Mouse (Mus musculus) neural tube, embryonic 12.5 days (tissue): Measurements from ENCODE around the gene Hist1h4f. TPM values are rescaled to one million over a fixed set of nuclear protein-coding genes. Genes with fewer than 3 reads are reported as not detected.

Source experiments
- ATAC-seq: fragments of 200-750 bp; cut with Nextera tagmentation; 2 replicates; pipeline ENCODE4 v1.8.0; 2017; ENCODE audit warnings: low read depth, mild to moderate bottlenecking, moderate TSS enrichment, moderate library complexity; ENCODE audit not compliant: low FRiP score
- H3K27ac ChIP-seq: fragments of 300-500 bp; sonication (generic); 2 replicates; pipeline ENCODE4 v1.5.1; 2016
- H3K27me3 ChIP-seq: fragments of 300-500 bp; sonication (generic); replicated peaks from 2 replicates; pipeline ENCODE4 v1.6.1; 2016; ENCODE audit warnings: mild to moderate bottlenecking
- H3K36me3 ChIP-seq: fragments of 300-500 bp; sonication (generic); 2 replicates; pipeline ENCODE4 v1.6.1; 2016; ENCODE audit warnings: mild to moderate bottlenecking
- H3K4me1 ChIP-seq: fragments of 300-500 bp; sonication (generic); 2 replicates; pipeline ENCODE4 v1.6.1; 2016
- H3K4me2 ChIP-seq: fragments of 300-500 bp; sonication (generic); replicated peaks from 2 replicates; pipeline ENCODE4 v1.6.1; 2016; ENCODE audit warnings: mild to moderate bottlenecking
- H3K4me3 ChIP-seq: fragments of 300-500 bp; sonication (generic); 2 replicates; pipeline ENCODE4 v1.5.1; 2016
- H3K9ac ChIP-seq: fragments of 300-500 bp; sonication (generic); 2 replicates; pipeline ENCODE4 v1.6.1; 2016; ENCODE audit warnings: mild to moderate bottlenecking
- H3K9me3 ChIP-seq: fragments of 300-500 bp; sonication (generic); 2 replicates; pipeline ENCODE4 v1.6.1; 2016; ENCODE audit warnings: mild to moderate bottlenecking
- WGBS: fragments of 180-500 bp; shearing (Covaris S2); methylation state at CpG from one replicate; pipeline ENCODE4 v1.1.7; 2016; 5-methylcytosine and 5-hydroxymethylcytosine counted together
- polyA plus RNA-seq: library from polyadenylated mRNA; unstranded; fragments of >200 nt; fragmentation: Nextera tagmentation; extraction: Ambion mirVana; gene quantifications from 2 replicates; pipeline ENCODE4 v1.2.1, GENCODE M21; 2016

Gene Hist1h4f
- polyA plus RNA-seq, 1 experiment from 2014 or later: 0.79 TPM

- Histone ChIP-seq H3K36me3 (no peaks in the 10 kb centered on the region), H3K4me2 (peak overlapping the region; percentile 54), H3K9ac (no peak overlapping the region), H3K4me3 (peak overlapping the region; percentile 29), H3K9me3 (no peaks in the 10 kb centered on the region), H3K27ac (no peak overlapping the region), H3K4me1 (peaks cover 5% of the 10 kb centered on the region; the same call in 1 of the 2 replicates), H3K27me3 (no peaks in the 10 kb centered on the region)
- 2% methylated on average over 10 of the region's 10 CpGs for WGBS
- no peak for ATAC-seq
Observed at GRCm38 (mm10) chr13:23525901-23526300, 25.5 kb downstream of the Hist1h4f start.

GRCm38 (mm10) chr13:23524654-23525053 lies 26.8 kb downstream of the Hist1h4f start:
- no peak overlapping the region for H3K4me3 ChIP-seq
- no peaks in the 10 kb centered on the region for H3K27me3 ChIP-seq
- no peaks in the 10 kb centered on the region for H3K9me3 ChIP-seq
- 6% methylated on average over 5 of the region's 5 CpGs for WGBS
- H3K27ac ChIP-seq: no peak overlapping the region
- peak overlapping the region; percentile 28; the same call in 1 of the 2 replicates for H3K4me2 ChIP-seq
- no peak for ATAC-seq
- H3K9ac ChIP-seq: no peak overlapping the region
- no peaks in the 10 kb centered on the region for H3K36me3 ChIP-seq
- H3K4me1 ChIP-seq: peaks cover 5% of the 10 kb centered on the region; the same call in 1 of the 2 replicates

- Histone ChIP-seq H3K4me1 (peaks cover 5% of the 10 kb centered on the region; the same call in 1 of the 2 replicates), H3K36me3 (no peaks in the 10 kb centered on the region), H3K27me3 (no peaks in the 10 kb centered on the region), H3K4me3 (no peak overlapping the region), H3K4me2 (no peak overlapping the region), H3K27ac (no peak overlapping the region), H3K9me3 (no peaks in the 10 kb centered on the region), H3K9ac (no peak overlapping the region)
- WGBS: 46% methylated on average over 5 of the region's 5 CpGs
- ATAC-seq: no peak
Observed at GRCm38 (mm10) chr13:23523976-23524375, 27.5 kb downstream of the Hist1h4f start.

- Histone ChIP-seq H3K4me3 (no peak overlapping the region), H3K27me3 (no peaks in the 10 kb centered on the region), H3K36me3 (no peaks in the 10 kb centered on the region), H3K4me2 (peak overlapping the region; percentile 18; the same call in 1 of the 2 replicates), H3K9ac (no peak overlapping the region), H3K4me1 (0 out of 2 replicates have a peak, but pooled peaks cover 5% of the 10 kb centered on the region), H3K9me3 (no peaks in the 10 kb centered on the region), H3K27ac (no peak overlapping the region)
- ATAC-seq: no peak
- WGBS: 2% methylated on average over 14 of the region's 14 CpGs
Observed at GRCm38 (mm10) chr13:23521703-23522102, 29.7 kb downstream of the Hist1h4f start.

- peak; percentile 34; the same call in 1 of the 2 replicates for ATAC-seq
- peak overlapping the region; percentile 64 for H3K4me2 ChIP-seq
- H3K27ac ChIP-seq: no peak overlapping the region
Observed at GRCm38 (mm10) chr13:23519416-23519815, 32.0 kb downstream of the Hist1h4f start.

GRCm38 (mm10) chr13:23518885-23519284 lies 32.6 kb downstream of the Hist1h4f start:
- Histone ChIP-seq H3K4me1 (no peaks in the 10 kb centered on the region), H3K36me3 (no peaks in the 10 kb centered on the region), H3K4me3 (peak overlapping the region; percentile 20; the same call in 1 of the 2 replicates), H3K27me3 (no peaks in the 10 kb centered on the region), H3K27ac (no peak overlapping the region), H3K9ac (no peak overlapping the region), H3K9me3 (no peaks in the 10 kb centered on the region), H3K4me2 (peak overlapping the region; percentile 64)
- 0 out of 2 replicates have a peak, but pooled peaks have one; percentile 24 for ATAC-seq
- WGBS: 0% methylated on average over 6 of the region's 6 CpGs

More at GRCm38 (mm10) chr13:23519416-23519815, 32.0 kb downstream of the Hist1h4f start:
- Histone ChIP-seq H3K4me3 (peak overlapping the region; percentile 20; the same call in 1 of the 2 replicates), H3K9me3 (no peaks in the 10 kb centered on the region), H3K27me3 (no peaks in the 10 kb centered on the region), H3K36me3 (no peaks in the 10 kb centered on the region), H3K9ac (no peak overlapping the region), H3K4me1 (0 out of 2 replicates have a peak, but pooled peaks cover under 1% of the 10 kb centered on the region)
- WGBS: under 1% methylated on average over 10 of the region's 10 CpGs

- Histone ChIP-seq H3K4me1 (no peaks in the 10 kb centered on the region), H3K36me3 (no peaks in the 10 kb centered on the region), H3K9ac (no peak overlapping the region), H3K4me3 (peak overlapping the region; percentile 42), H3K27me3 (no peaks in the 10 kb centered on the region), H3K9me3 (no peaks in the 10 kb centered on the region), H3K27ac (no peak overlapping the region), H3K4me2 (peak overlapping the region; percentile 64)
- under 1% methylated on average over 6 of the region's 6 CpGs for WGBS
- ATAC-seq: no peak
Observed at GRCm38 (mm10) chr13:23518295-23518603, 33.2 kb downstream of the Hist1h4f start.

GRCm38 (mm10) chr13:23517603-23518294 lies 33.7 kb downstream of the Hist1h4f start:
- Histone ChIP-seq H3K27me3 (no peaks in the 10 kb centered on the region), H3K4me2 (peak overlapping the region; percentile 64), H3K9ac (peak overlapping the region; percentile 40; the same call in 1 of the 2 replicates), H3K9me3 (no peaks in the 10 kb centered on the region), H3K27ac (no peak overlapping the region), H3K36me3 (no peaks in the 10 kb centered on the region), H3K4me3 (peak overlapping the region; percentile 42), H3K4me1 (no peaks in the 10 kb centered on the region)
- ATAC-seq: peak; percentile 87
- under 1% methylated on average over 27 of the region's 27 CpGs for WGBS

- Histone ChIP-seq H3K4me3 (peak overlapping the region; percentile 42), H3K27me3 (no peaks in the 10 kb centered on the region), H3K4me2 (peak overlapping the region; percentile 64), H3K36me3 (no peaks in the 10 kb centered on the region), H3K27ac (no peak overlapping the region), H3K4me1 (no peaks in the 10 kb centered on the region), H3K9ac (peak overlapping the region; percentile 40; the same call in 1 of the 2 replicates), H3K9me3 (no peaks in the 10 kb centered on the region)
- ATAC-seq: peak; percentile 70
- under 1% methylated on average over 19 of the region's 19 CpGs for WGBS
Observed at GRCm38 (mm10) chr13:23516822-23517602, 34.4 kb downstream of the Hist1h4f start.

GRCm38 (mm10) chr13:23515826-23516620 lies 35.4 kb downstream of the Hist1h4f start:
- WGBS: 52% methylated on average over 15 of the region's 15 CpGs
- ATAC-seq: no peak
- peak overlapping the region; percentile 58 for H3K4me2 ChIP-seq
- no peaks in the 10 kb centered on the region for H3K9me3 ChIP-seq
- no peaks in the 10 kb centered on the region for H3K36me3 ChIP-seq
- no peaks in the 10 kb centered on the region for H3K4me1 ChIP-seq
- no peak overlapping the region for H3K27ac ChIP-seq
- no peaks in the 10 kb centered on the region for H3K27me3 ChIP-seq
- H3K4me3 ChIP-seq: peak overlapping the region; percentile 22
- no peak overlapping the region for H3K9ac ChIP-seq

GRCm38 (mm10) chr13:23515281-23515680 lies 36.2 kb downstream of the Hist1h4f start:
- no peaks in the 10 kb centered on the region for H3K36me3 ChIP-seq
- no peaks in the 10 kb centered on the region for H3K9me3 ChIP-seq
- no peaks in the 10 kb centered on the region for H3K4me1 ChIP-seq
- no peak overlapping the region for H3K9ac ChIP-seq
- no peak overlapping the region for H3K4me2 ChIP-seq
- H3K27me3 ChIP-seq: no peaks in the 10 kb centered on the region
- 74% methylated on average over 5 of the region's 5 CpGs for whole genome bisulfite sequencing
- no peak overlapping the region for H3K4me3 ChIP-seq
- no peak overlapping the region for H3K27ac ChIP-seq
- no peak for ATAC-seq

- 89% methylated on average over 1 of the region's 1 CpGs for WGBS
- Histone ChIP-seq H3K27ac (no peak overlapping the region), H3K9ac (no peak overlapping the region), H3K27me3 (no peaks in the 10 kb centered on the region), H3K4me1 (no peaks in the 10 kb centered on the region), H3K4me3 (no peak overlapping the region), H3K4me2 (no peak overlapping the region), H3K36me3 (no peaks in the 10 kb centered on the region), H3K9me3 (no peaks in the 10 kb centered on the region)
- no peak for ATAC-seq
Observed at GRCm38 (mm10) chr13:23513517-23513916, 37.9 kb downstream of the Hist1h4f start.
